Mouse (Mus musculus): ENCODE measurements around the gene Zfp410. TPM values are rescaled to one million over a fixed set of nuclear protein-coding genes. Genes with fewer than 3 reads are reported as not detected.

Zfp410 gene
- polyA plus RNA-seq, 1 experiment from 2014 or later, result 78.3 TPM

DNA sequence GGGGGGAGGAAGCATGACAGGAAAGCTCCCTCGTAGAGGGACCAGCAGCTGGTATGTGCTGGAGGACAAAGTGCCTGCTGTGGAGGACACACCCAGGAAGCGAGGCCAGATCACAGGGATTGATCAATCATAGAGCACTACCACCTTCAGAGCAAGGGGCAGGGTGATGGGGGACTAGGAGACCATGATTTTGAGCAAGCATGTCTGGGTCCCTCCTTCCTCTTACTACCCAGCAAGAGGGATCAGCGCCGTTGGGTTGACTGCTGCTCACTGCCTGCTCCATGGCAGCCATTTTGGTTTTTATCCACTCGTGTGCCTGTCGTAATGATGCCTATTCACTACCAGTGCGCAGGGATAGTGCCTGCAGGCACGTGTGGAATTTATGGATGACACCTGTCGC lies 47.6 kb downstream of the Zfp410 start:
- Histone ChIP-seq H3K4me2 (no peak overlapping the region), H3K9ac (no peak overlapping the region), H3K4me1 (peaks cover 32% of the 10 kb centered on the region), H3K36me3 (replicated peaks) (peaks cover 13% of the 10 kb centered on the region; the same call in 1 of the 2 replicates), H3K27ac (no peak overlapping the region), H3K27me3 (replicated peaks) (no peaks in the 10 kb centered on the region), H3K9me3 (no peaks in the 10 kb centered on the region), H3K4me3 (no peak overlapping the region)
- WGBS, result 89% methylated on average over 9 of the region's 9 CpGs
- ATAC-seq (replicated peaks), result no peak

DNA sequence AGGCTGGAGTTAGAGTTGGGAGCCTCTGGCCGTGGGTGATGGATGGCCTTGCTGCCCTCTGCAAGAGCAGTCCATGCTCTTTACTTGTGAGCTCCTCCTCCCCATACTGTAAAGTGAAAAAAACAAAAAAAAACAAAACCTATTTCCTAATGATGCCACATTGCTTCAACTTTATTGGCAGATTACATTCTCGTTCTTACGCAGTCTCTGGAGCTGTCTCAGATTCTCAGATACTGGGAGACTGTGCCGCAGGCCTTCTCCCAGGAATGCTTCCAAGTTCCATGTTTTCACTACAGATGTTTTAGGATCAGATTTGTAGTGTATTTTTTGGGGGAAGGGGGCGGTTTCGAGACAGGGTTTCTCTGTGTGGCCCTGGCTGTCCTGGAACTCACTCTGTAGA lies 48.5 kb downstream of the Zfp410 start:
- Histone ChIP-seq H3K4me1 (peaks cover 28% of the 10 kb centered on the region), H3K27ac (no peak overlapping the region), H3K9ac (no peak overlapping the region), H3K4me3 (no peak overlapping the region), H3K27me3 (replicated peaks) (no peaks in the 10 kb centered on the region), H3K36me3 (replicated peaks) (peaks cover 18% of the 10 kb centered on the region), H3K4me2 (no peak overlapping the region), H3K9me3 (no peaks in the 10 kb centered on the region)
- ATAC-seq (replicated peaks), result no peak
- 94% methylated on average over 6 of the region's 6 CpGs for WGBS

DNA sequence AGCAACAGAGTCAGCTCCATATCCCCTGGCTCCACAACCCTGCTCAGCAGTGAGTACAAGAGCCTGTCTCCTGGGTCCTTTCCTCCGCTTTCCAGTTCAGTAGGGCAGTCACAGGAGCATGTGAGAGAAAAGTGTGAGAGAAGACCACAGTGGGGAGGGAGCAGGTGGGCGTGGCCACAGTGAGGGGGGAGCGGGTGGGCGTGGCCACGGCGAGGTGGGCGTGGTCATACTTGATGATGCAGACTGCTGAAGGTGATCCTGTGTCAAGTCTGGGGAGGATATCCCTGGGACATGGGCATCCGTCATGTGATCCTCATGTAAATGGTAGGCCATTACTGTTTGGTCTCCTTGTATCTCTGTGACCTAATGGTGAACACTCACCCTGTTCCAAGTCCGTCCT lies 50.3 kb downstream of the Zfp410 start:
- Histone ChIP-seq H3K4me3 (no peak overlapping the region), H3K9me3 (no peaks in the 10 kb centered on the region), H3K27me3 (replicated peaks) (no peaks in the 10 kb centered on the region), H3K4me1 (peaks cover 17% of the 10 kb centered on the region), H3K27ac (no peak overlapping the region), H3K4me2 (no peak overlapping the region), H3K9ac (no peak overlapping the region), H3K36me3 (replicated peaks) (peaks cover 35% of the 10 kb centered on the region)
- no peak for ATAC-seq (replicated peaks)
- WGBS, result 72% methylated on average over 9 of the region's 9 CpGs

DNA sequence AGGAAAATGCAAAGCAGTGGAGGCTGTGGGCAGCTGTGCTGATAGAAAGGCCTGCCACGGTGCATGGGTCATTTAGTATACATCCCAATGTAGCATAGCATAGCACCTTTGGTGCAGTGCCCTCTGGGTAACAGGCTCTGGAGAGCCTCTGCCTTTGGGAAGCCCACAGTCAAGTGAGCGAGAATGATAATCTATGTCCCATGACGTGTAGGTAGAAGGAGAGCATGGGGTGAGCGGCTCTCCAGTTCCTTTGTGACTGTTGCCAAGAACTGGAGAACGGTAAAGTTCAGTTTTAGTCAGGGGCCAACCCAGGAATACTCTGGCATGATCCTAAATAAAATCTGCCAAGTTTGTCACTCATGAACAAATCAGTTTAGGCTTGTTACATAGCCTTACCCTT lies 55.0 kb downstream of the Zfp410 start:
- Histone ChIP-seq H3K4me3 (no peak overlapping the region), H3K27me3 (replicated peaks) (no peaks in the 10 kb centered on the region), H3K9me3 (no peaks in the 10 kb centered on the region), H3K36me3 (replicated peaks) (peaks cover 51% of the 10 kb centered on the region), H3K4me2 (no peak overlapping the region), H3K27ac (no peak overlapping the region), H3K4me1 (no peaks in the 10 kb centered on the region), H3K9ac (no peak overlapping the region)
- 93% methylated on average over 5 of the region's 5 CpGs for WGBS
- no peak for ATAC-seq (replicated peaks)

DNA sequence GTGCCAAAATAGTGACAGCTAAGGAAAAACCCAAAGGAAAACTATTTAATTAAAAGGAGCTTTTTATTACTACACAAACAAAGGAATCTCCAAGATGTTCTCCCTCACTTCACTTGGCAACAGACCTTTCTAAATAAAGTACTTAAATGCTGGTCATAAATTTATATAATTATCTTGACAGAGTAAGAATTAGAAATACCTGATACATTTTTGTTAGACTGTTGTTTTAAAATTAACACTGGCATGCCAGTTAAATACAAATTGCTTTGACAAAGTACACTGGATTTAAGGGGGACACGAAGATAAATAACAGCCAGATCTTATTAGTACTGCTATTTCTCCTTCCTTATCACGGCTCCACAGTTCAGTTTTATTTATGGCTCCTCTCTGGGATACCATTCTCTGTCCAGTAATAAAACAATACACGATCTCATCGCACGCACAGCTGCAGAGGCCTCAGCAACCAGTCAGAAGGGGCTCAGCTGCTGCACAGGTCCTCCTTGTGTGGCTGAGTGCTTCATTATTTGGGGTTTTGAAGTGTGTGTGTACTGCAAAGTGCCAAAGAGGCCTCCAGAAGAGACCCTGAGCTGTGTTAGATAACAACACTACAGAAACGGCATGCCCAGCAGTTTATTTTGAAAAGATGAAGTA lies 57.3 kb downstream of the Zfp410 start:
- H3K9ac ChIP-seq, result no peak overlapping the region
- H3K4me3 ChIP-seq, result no peak overlapping the region
- no peak overlapping the region for H3K4me2 ChIP-seq
- no peaks in the 10 kb centered on the region for H3K27me3 ChIP-seq (replicated peaks)
- H3K36me3 ChIP-seq (replicated peaks), result peaks cover 40% of the 10 kb centered on the region
- no peak for ATAC-seq (replicated peaks)
- whole genome bisulfite sequencing, result 84% methylated on average over 6 of the region's 6 CpGs
- no peaks in the 10 kb centered on the region for H3K9me3 ChIP-seq
- no peak overlapping the region for H3K27ac ChIP-seq
- no peaks in the 10 kb centered on the region for H3K4me1 ChIP-seq

DNA sequence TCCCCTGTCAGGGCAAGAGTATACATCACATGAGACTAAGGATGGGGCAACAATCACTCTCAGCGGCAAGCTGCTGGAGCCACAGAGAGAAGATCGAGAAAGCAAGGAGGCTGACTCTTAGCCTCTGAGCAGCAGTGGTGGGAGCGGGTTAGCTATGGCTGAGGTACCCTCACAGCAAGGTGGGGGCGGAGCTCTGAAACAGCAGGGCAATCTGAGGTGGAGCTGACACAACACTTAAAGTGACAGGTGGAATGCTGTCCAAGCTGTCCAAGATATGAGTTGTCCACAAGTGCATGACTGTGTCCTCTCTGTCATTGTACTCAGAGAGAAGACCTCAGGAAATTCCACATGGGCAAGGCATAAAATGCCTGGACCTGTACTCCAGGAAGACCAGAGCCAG lies 65.7 kb downstream of the Zfp410 start:
- H3K27ac ChIP-seq, result no peak overlapping the region
- no peaks in the 10 kb centered on the region for H3K4me1 ChIP-seq
- WGBS, result 85% methylated on average over 4 of the region's 4 CpGs
- H3K4me3 ChIP-seq, result no peak overlapping the region
- no peaks in the 10 kb centered on the region for H3K27me3 ChIP-seq (replicated peaks)
- no peak for ATAC-seq (replicated peaks)
- no peak overlapping the region for H3K4me2 ChIP-seq
- H3K36me3 ChIP-seq (replicated peaks), result 0 out of 2 replicates have a peak, but pooled peaks cover 4% of the 10 kb centered on the region
- no peak overlapping the region for H3K9ac ChIP-seq
- H3K9me3 ChIP-seq, result no peaks in the 10 kb centered on the region

DNA sequence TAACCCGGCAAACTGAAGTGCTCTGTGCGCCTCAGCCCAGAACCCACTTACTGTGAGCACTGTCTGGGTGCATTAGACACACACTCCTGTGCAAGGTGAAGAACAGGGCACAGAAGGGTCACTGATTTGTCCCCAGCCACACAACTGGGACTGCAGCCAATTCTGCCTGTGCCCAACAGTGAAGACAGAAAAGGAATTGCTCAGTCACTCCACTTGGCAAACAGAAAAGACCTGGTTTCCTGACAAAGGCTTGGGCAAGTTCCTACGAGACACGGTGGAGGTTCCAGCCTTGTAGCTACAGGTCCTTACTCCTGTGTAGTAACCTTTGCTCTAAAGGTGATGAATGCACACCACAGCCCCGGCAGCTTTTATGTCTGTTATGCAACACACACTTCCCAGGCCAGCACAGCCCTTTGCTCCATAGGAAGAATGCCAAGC lies 68.0 kb downstream of the Zfp410 start:
- Histone ChIP-seq H3K4me2 (no peak overlapping the region), H3K4me3 (no peak overlapping the region), H3K9ac (no peak overlapping the region), H3K36me3 (replicated peaks) (0 out of 2 replicates have a peak, but pooled peaks cover 4% of the 10 kb centered on the region), H3K27me3 (replicated peaks) (no peaks in the 10 kb centered on the region), H3K4me1 (no peaks in the 10 kb centered on the region), H3K27ac (no peak overlapping the region), H3K9me3 (no peaks in the 10 kb centered on the region)
- WGBS, result 76% methylated on average over 5 of the region's 5 CpGs
- no peak for ATAC-seq (replicated peaks)

DNA sequence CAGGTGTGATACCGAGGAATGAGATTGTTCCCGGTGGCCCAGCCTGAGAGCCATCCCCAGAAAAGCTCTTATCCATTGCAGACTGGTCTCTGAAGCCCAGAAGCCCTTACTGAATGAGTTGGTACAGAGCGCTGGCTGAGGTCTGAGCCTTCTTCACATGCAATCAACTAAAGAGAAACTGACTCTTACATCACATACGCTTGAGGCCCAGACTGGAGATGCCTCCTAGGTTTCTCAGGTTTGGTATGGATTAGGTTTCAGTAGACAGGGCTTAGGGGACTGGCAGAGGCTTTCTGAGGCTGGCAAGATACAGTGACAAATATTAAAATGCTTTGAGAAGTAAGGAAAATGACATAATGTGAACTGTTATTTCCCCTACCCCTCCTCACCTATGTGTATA lies 68.8 kb downstream of the Zfp410 start:
- H3K4me2 ChIP-seq, result no peak overlapping the region
- H3K27me3 ChIP-seq (replicated peaks), result no peaks in the 10 kb centered on the region
- WGBS, result 94% methylated on average over 4 of the region's 4 CpGs
- H3K27ac ChIP-seq, result no peak overlapping the region
- no peak for ATAC-seq (replicated peaks)
- no peaks in the 10 kb centered on the region for H3K4me1 ChIP-seq
- no peak overlapping the region for H3K4me3 ChIP-seq
- no peaks in the 10 kb centered on the region for H3K9me3 ChIP-seq
- 0 out of 2 replicates have a peak, but pooled peaks cover 4% of the 10 kb centered on the region for H3K36me3 ChIP-seq (replicated peaks)
- no peak overlapping the region for H3K9ac ChIP-seq

DNA sequence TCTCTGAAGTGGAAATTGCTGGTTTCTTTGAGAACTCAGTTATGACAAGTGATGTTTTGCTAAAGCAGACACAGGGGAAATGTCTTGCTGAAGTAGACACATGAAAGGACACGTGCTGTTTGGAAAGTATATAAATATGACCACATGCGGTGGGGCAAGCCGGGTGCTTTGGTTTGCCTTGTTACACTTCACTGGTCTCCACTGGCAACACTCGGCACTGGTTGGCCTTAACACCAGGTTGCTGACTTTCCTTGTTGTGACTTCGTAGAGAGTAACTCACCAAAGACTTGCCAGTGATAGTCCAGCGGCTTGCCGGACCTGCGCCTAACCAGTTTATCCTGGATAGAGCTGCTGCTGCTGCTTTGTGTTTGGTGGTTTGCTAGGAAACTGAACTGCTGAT lies 71.4 kb downstream of the Zfp410 start:
- no peak overlapping the region for H3K9ac ChIP-seq
- 84% methylated on average over 8 of the region's 8 CpGs for WGBS
- no peak overlapping the region for H3K4me2 ChIP-seq
- H3K4me1 ChIP-seq, result no peaks in the 10 kb centered on the region
- H3K27me3 ChIP-seq (replicated peaks), result no peaks in the 10 kb centered on the region
- H3K4me3 ChIP-seq, result no peak overlapping the region
- no peak overlapping the region for H3K27ac ChIP-seq
- no peak for ATAC-seq (replicated peaks)
- H3K9me3 ChIP-seq, result no peaks in the 10 kb centered on the region
- 0 out of 2 replicates have a peak, but pooled peaks cover 4% of the 10 kb centered on the region for H3K36me3 ChIP-seq (replicated peaks)

DNA sequence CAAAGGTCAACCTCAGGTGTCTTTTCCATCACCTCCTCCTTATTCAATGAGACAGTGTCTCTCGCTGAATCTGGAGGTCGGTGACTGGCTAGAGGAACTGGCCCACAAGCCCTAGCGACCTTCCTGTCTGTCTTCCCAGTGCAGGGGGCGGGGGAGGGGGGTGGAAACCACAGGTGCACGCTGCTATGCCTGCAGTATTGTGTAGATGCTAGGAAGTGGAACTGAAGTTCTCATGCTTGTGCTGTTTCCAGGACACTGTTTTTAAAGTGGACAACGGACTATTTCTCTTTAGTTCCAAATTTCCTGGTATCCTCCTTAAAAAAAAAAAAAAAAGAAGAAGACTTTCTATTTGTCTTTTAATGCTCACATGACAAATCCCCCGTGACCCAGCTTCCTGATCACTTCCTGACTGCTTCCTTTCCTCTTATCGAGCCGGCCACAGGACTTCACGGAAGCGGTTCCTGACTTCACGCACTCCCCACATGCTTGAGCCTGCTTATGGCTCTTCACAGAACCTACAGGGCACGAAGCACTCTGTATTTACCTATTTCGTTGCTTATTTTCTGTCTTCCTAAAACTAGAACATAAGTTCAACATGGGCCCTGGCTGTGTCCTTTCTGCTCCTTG lies 72.2 kb downstream of the Zfp410 start:
- WGBS, result 76% methylated on average over 14 of the region's 14 CpGs
- 0 out of 2 replicates have a peak, but pooled peaks cover 4% of the 10 kb centered on the region for H3K36me3 ChIP-seq (replicated peaks)
- no peaks in the 10 kb centered on the region for H3K4me1 ChIP-seq
- no peak for ATAC-seq (replicated peaks)
- H3K4me3 ChIP-seq, result no peak overlapping the region
- H3K4me2 ChIP-seq, result no peak overlapping the region
- H3K9ac ChIP-seq, result no peak overlapping the region
- H3K9me3 ChIP-seq, result no peaks in the 10 kb centered on the region
- H3K27me3 ChIP-seq (replicated peaks), result no peaks in the 10 kb centered on the region
- H3K27ac ChIP-seq, result no peak overlapping the region

DNA sequence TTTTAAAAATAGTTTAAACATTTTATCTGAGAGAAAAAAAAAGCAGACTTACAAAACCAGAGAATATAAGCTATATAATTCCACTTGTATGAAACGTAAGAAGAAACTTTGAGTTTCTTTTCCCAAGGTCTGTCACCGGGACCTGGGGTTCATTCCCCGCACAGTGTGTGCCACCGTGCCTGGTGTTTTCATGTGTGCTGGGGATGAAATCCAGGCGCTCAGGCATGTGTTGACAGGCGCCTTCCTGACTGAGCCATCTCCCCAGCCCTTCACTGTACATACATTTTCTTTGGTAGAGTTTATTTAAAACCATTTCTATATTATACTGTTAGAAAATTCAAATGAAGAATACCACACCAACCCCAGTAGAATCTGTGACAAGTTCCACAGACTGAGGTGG lies 73.7 kb downstream of the Zfp410 start:
- Histone ChIP-seq H3K27me3 (replicated peaks) (no peaks in the 10 kb centered on the region), H3K27ac (no peak overlapping the region), H3K9ac (no peak overlapping the region), H3K36me3 (replicated peaks) (no peaks in the 10 kb centered on the region), H3K4me2 (no peak overlapping the region), H3K4me1 (no peaks in the 10 kb centered on the region), H3K9me3 (no peaks in the 10 kb centered on the region), H3K4me3 (no peak overlapping the region)
- WGBS, result 88% methylated on average over 6 of the region's 6 CpGs
- no peak for ATAC-seq (replicated peaks)

DNA sequence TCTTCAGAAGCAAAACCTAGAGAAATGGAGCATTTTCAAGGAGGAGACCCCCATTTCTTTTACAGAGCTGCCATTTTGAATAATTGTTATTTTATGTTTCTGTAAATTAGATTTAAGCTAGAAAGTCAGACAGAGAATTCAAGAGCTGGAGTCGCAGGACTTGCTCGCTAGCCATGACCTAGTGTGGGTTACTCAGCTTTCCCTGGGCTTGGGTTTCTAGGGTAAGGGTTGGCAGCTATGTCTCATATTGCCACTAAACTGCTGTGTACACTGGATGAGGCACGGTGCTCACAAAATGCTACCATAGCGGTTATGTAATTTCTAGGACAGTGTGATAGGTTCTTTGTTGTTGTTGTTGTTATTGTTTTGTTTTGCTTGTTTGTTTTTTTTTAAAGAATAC lies 76.0 kb downstream of the Zfp410 start:
- Histone ChIP-seq H3K4me2 (no peak overlapping the region), H3K4me1 (no peaks in the 10 kb centered on the region), H3K9me3 (no peaks in the 10 kb centered on the region), H3K27me3 (replicated peaks) (no peaks in the 10 kb centered on the region), H3K9ac (no peak overlapping the region), H3K4me3 (no peak overlapping the region), H3K36me3 (replicated peaks) (no peaks in the 10 kb centered on the region), H3K27ac (no peak overlapping the region)
- no peak for ATAC-seq (replicated peaks)
- 97% methylated on average over 4 of the region's 4 CpGs for WGBS

All from midbrain, embryonic 15.5 days (tissue).